Mouse (Mus musculus) embryonic fibroblast, embryonic 13.5 days (primary cell): ENCODE data around the gene Ccdc8.

ENCODE experiments used
- CTCF ChIP-seq: IDR thresholded peaks from 2 replicates; pipeline ENCODE4 v1.5.1; 2011; ENCODE audit warnings: mild to moderate bottlenecking, control low read depth, low read length, moderate library complexity, borderline replicate concordance; ENCODE audit not compliant: insufficient read depth
- POLR2A ChIP-seq: IDR thresholded peaks from 2 replicates; pipeline ENCODE4 v1.6.1; 2011; ENCODE audit warnings: low read depth, mild to moderate bottlenecking, control low read depth, low read length, moderate library complexity

- TF ChIP-seq CTCF = no peak
- TF ChIP-seq POLR2A = no peak
These were observed 27.1 kb downstream of the Ccdc8 start for GRCm38 (mm10) chr7:17019426-17020166.
